Mouse (Mus musculus) neural tube, embryonic 13.5 days (tissue): Measurements from ENCODE around the gene Txnrd1. TPM values are rescaled to one million over a fixed set of nuclear protein-coding genes. Genes with fewer than 3 reads are reported as not detected.

Experiments
- ATAC-seq: fragments of 200-750 bp; cut with Nextera tagmentation; 2 replicates; pipeline ENCODE4 v1.8.0; 2017; ENCODE audit warnings: low read depth, mild to moderate bottlenecking, moderate TSS enrichment, moderate library complexity
- H3K27ac ChIP-seq: fragments of 300-500 bp; sonication (generic); replicated peaks from 2 replicates; pipeline ENCODE4 v1.5.1; 2015; ENCODE audit warnings: moderate library complexity, mild to moderate bottlenecking, inconsistent platforms
- H3K27me3 ChIP-seq: fragments of 300-500 bp; sonication (generic); 2 replicates; pipeline ENCODE4 v1.6.1; 2015; ENCODE audit warnings: mild to moderate bottlenecking, inconsistent platforms
- H3K36me3 ChIP-seq: fragments of 300-500 bp; sonication (generic); 2 replicates; pipeline ENCODE4 v1.6.1; 2015; ENCODE audit warnings: mild to moderate bottlenecking, inconsistent platforms
- H3K4me1 ChIP-seq: fragments of 300-500 bp; sonication (generic); replicated peaks from 2 replicates; pipeline ENCODE4 v1.6.1; 2015; ENCODE audit warnings: inconsistent platforms
- H3K4me2 ChIP-seq: fragments of 300-500 bp; sonication (generic); 2 replicates; pipeline ENCODE4 v1.6.1; 2015; ENCODE audit warnings: inconsistent platforms, mild to moderate bottlenecking, moderate library complexity
- H3K4me3 ChIP-seq: fragments of 300-500 bp; sonication (generic); 2 replicates; pipeline ENCODE4 v1.5.1; 2015; ENCODE audit warnings: mild to moderate bottlenecking, inconsistent platforms
- H3K9ac ChIP-seq: fragments of 300-500 bp; sonication (generic); 2 replicates; pipeline ENCODE4 v1.6.1; 2015; ENCODE audit warnings: moderate library complexity, mild to moderate bottlenecking, inconsistent platforms
- H3K9me3 ChIP-seq: fragments of 300-500 bp; sonication (generic); 2 replicates; pipeline ENCODE4 v1.6.1; 2016; ENCODE audit warnings: inconsistent platforms
- WGBS: fragments of 180-500 bp; shearing (Covaris S2); methylation state at CpG from one replicate; pipeline ENCODE4 v1.1.7; 2015; 5-methylcytosine and 5-hydroxymethylcytosine counted together
- polyA plus RNA-seq: library from polyadenylated mRNA; unstranded; fragments of >200 nt; fragmentation: Nextera tagmentation; extraction: Ambion mirVana; gene quantifications from 2 replicates; pipeline ENCODE4 v1.2.1, GENCODE M21; 2015

Txnrd1 gene
- polyA plus RNA-seq, 1 experiment from 2014 or later, result 112 TPM

GRCm38 (mm10) chr10:82900546-82900945 is 66.8 kb downstream of the Txnrd1 start:
- peak; percentile 51 for ATAC-seq
- Histone ChIP-seq H3K27me3 (no peaks in the 10 kb centered on the region), H3K27ac (peak overlapping the region; percentile 64), H3K4me3 (no peak overlapping the region; the same call in 1 of the 2 replicates), H3K36me3 (peaks cover 27% of the 10 kb centered on the region), H3K4me2 (peak overlapping the region; percentile 23), H3K4me1 (peaks cover 16% of the 10 kb centered on the region), H3K9me3 (no peaks in the 10 kb centered on the region), H3K9ac (0 out of 2 replicates have a peak overlapping the region, but pooled peaks have one; percentile 41)
- WGBS, result 11% methylated on average over 7 of the region's 7 CpGs

- no peaks in the 10 kb centered on the region for H3K27me3 ChIP-seq
- H3K27ac ChIP-seq, result peak overlapping the region; percentile 33; the same call in 1 of the 2 replicates
- H3K4me3 ChIP-seq, result no peak overlapping the region
- ATAC-seq, result peak; percentile 45; the same call in 1 of the 2 replicates
- peaks cover 16% of the 10 kb centered on the region for H3K4me1 ChIP-seq
- H3K4me2 ChIP-seq, result no peak overlapping the region
- H3K9ac ChIP-seq, result no peak overlapping the region
- no peaks in the 10 kb centered on the region for H3K9me3 ChIP-seq
- H3K36me3 ChIP-seq, result peaks cover 18% of the 10 kb centered on the region
- 3% methylated on average over 7 of the region's 7 CpGs for WGBS
These were observed 67.7 kb downstream of the Txnrd1 start for GRCm38 (mm10) chr10:82901436-82901835.

GRCm38 (mm10) chr10:82908526-82908925 is 74.8 kb downstream of the Txnrd1 start:
- no peak overlapping the region for H3K27ac ChIP-seq
- no peaks in the 10 kb centered on the region for H3K36me3 ChIP-seq
- H3K9me3 ChIP-seq, result no peaks in the 10 kb centered on the region
- H3K27me3 ChIP-seq, result 0 out of 2 replicates have a peak, but pooled peaks cover 3% of the 10 kb centered on the region
- H3K4me1 ChIP-seq, result peaks cover 4% of the 10 kb centered on the region
- no peak for ATAC-seq
- H3K4me3 ChIP-seq, result no peak overlapping the region
- WGBS, result 86% methylated on average over 7 of the region's 7 CpGs
- H3K4me2 ChIP-seq, result no peak overlapping the region
- no peak overlapping the region for H3K9ac ChIP-seq

- no peaks in the 10 kb centered on the region for H3K9me3 ChIP-seq
These were observed 75.6 kb downstream of the Txnrd1 start for GRCm38 (mm10) chr10:82909382-82909781.

GRCm38 (mm10) chr10:82910198-82910597 is 76.4 kb downstream of the Txnrd1 start:
- Histone ChIP-seq H3K27ac (no peak overlapping the region), H3K27me3 (0 out of 2 replicates have a peak, but pooled peaks cover 3% of the 10 kb centered on the region), H3K4me3 (no peak overlapping the region), H3K4me2 (no peak overlapping the region), H3K9ac (no peak overlapping the region), H3K36me3 (no peaks in the 10 kb centered on the region), H3K9me3 (no peaks in the 10 kb centered on the region), H3K4me1 (peaks cover 4% of the 10 kb centered on the region)
- ATAC-seq, result no peak
- WGBS, result 78% methylated on average over 3 of the region's 3 CpGs

More at GRCm38 (mm10) chr10:82909382-82909781, 75.6 kb downstream of the Txnrd1 start:
- no peak overlapping the region for H3K27ac ChIP-seq
- H3K4me2 ChIP-seq, result peak overlapping the region; percentile 41
- peaks cover 4% of the 10 kb centered on the region for H3K4me1 ChIP-seq
- H3K36me3 ChIP-seq, result no peaks in the 10 kb centered on the region
- ATAC-seq, result peak; percentile 49; the same call in 1 of the 2 replicates
- H3K9ac ChIP-seq, result no peak overlapping the region
- no peak overlapping the region for H3K4me3 ChIP-seq
- 0 out of 2 replicates have a peak, but pooled peaks cover 3% of the 10 kb centered on the region for H3K27me3 ChIP-seq
- WGBS, result 19% methylated on average over 9 of the region's 9 CpGs

GRCm38 (mm10) chr10:82913238-82913637 is 79.5 kb downstream of the Txnrd1 start:
- Histone ChIP-seq H3K9ac (no peak overlapping the region), H3K4me3 (no peak overlapping the region), H3K27ac (no peak overlapping the region), H3K4me2 (no peak overlapping the region), H3K9me3 (no peaks in the 10 kb centered on the region), H3K36me3 (no peaks in the 10 kb centered on the region), H3K27me3 (0 out of 2 replicates have a peak, but pooled peaks cover 3% of the 10 kb centered on the region), H3K4me1 (peaks cover 4% of the 10 kb centered on the region)
- WGBS, result 74% methylated on average over 4 of the region's 4 CpGs
- no peak for ATAC-seq

GRCm38 (mm10) chr10:82913772-82914171 is 80.0 kb downstream of the Txnrd1 start:
- H3K9me3 ChIP-seq, result no peaks in the 10 kb centered on the region
- H3K27ac ChIP-seq, result no peak overlapping the region
- 89% methylated on average over 6 of the region's 6 CpGs for WGBS
- H3K9ac ChIP-seq, result no peak overlapping the region
- no peak overlapping the region for H3K4me2 ChIP-seq
- no peak for ATAC-seq
- peaks cover 4% of the 10 kb centered on the region for H3K4me1 ChIP-seq
- no peaks in the 10 kb centered on the region for H3K36me3 ChIP-seq
- H3K27me3 ChIP-seq, result 0 out of 2 replicates have a peak, but pooled peaks cover 3% of the 10 kb centered on the region
- no peak overlapping the region for H3K4me3 ChIP-seq

- no peaks in the 10 kb centered on the region for H3K4me1 ChIP-seq
- no peaks in the 10 kb centered on the region for H3K36me3 ChIP-seq
- H3K4me3 ChIP-seq, result no peak overlapping the region
- ATAC-seq, result no peak
- no peaks in the 10 kb centered on the region for H3K9me3 ChIP-seq
- no peaks in the 10 kb centered on the region for H3K27me3 ChIP-seq
- 65% methylated on average over 2 of the region's 2 CpGs for WGBS
- no peak overlapping the region for H3K27ac ChIP-seq
- H3K9ac ChIP-seq, result no peak overlapping the region
- H3K4me2 ChIP-seq, result no peak overlapping the region
These were observed 84.9 kb downstream of the Txnrd1 start for GRCm38 (mm10) chr10:82918675-82919074.

- Histone ChIP-seq H3K9ac (no peak overlapping the region), H3K4me3 (no peak overlapping the region), H3K36me3 (no peaks in the 10 kb centered on the region), H3K9me3 (no peaks in the 10 kb centered on the region), H3K4me2 (no peak overlapping the region), H3K27ac (no peak overlapping the region), H3K27me3 (no peaks in the 10 kb centered on the region), H3K4me1 (no peaks in the 10 kb centered on the region)
- 85% methylated on average over 4 of the region's 4 CpGs for WGBS
- ATAC-seq, result no peak
These were observed 85.7 kb downstream of the Txnrd1 start for GRCm38 (mm10) chr10:82919404-82919980.

- no peak overlapping the region for H3K4me2 ChIP-seq
- H3K4me1 ChIP-seq, result peaks cover 12% of the 10 kb centered on the region
- no peak overlapping the region for H3K9ac ChIP-seq
- no peaks in the 10 kb centered on the region for H3K36me3 ChIP-seq
- H3K27me3 ChIP-seq, result no peaks in the 10 kb centered on the region
- no peak overlapping the region for H3K27ac ChIP-seq
- 0 out of 2 replicates have a peak, but pooled peaks cover 6% of the 10 kb centered on the region for H3K9me3 ChIP-seq
- ATAC-seq, result no peak
- no peak overlapping the region for H3K4me3 ChIP-seq
- WGBS, result 85% methylated on average over 3 of the region's 3 CpGs
These were observed 89.8 kb downstream of the Txnrd1 start for GRCm38 (mm10) chr10:82923547-82923946.

- Histone ChIP-seq H3K4me3 (no peak overlapping the region), H3K27me3 (no peaks in the 10 kb centered on the region), H3K9ac (no peak overlapping the region), H3K27ac (no peak overlapping the region), H3K36me3 (no peaks in the 10 kb centered on the region), H3K4me1 (peaks cover 12% of the 10 kb centered on the region), H3K9me3 (0 out of 2 replicates have a peak, but pooled peaks cover 6% of the 10 kb centered on the region), H3K4me2 (no peak overlapping the region)
- ATAC-seq, result no peak
- 93% methylated on average over 2 of the region's 2 CpGs for WGBS
These were observed 91.0 kb downstream of the Txnrd1 start for GRCm38 (mm10) chr10:82924750-82925149.

- H3K36me3 ChIP-seq, result no peaks in the 10 kb centered on the region
- H3K9me3 ChIP-seq, result 0 out of 2 replicates have a peak, but pooled peaks cover 6% of the 10 kb centered on the region
- H3K4me2 ChIP-seq, result no peak overlapping the region
- no peaks in the 10 kb centered on the region for H3K27me3 ChIP-seq
- ATAC-seq, result peak; percentile 57
- no peak overlapping the region for H3K4me3 ChIP-seq
- H3K27ac ChIP-seq, result peak overlapping the region; percentile 76
- peaks cover 12% of the 10 kb centered on the region for H3K4me1 ChIP-seq
- H3K9ac ChIP-seq, result no peak overlapping the region
- 52% methylated on average over 2 of the region's 2 CpGs for WGBS
These were observed 91.9 kb downstream of the Txnrd1 start for GRCm38 (mm10) chr10:82925624-82926023.
